Mouse (Mus musculus): Measurements from ENCODE around the gene Hap1.

Hap1 gene

GRCm38 (mm10) chr11:100355972-100356818 lies at the start of gene Hap1:
TSS of gene Hap1 (minus strand) at chr11:100356128.
- peak; percentile 71 for DNase-seq (ENCODE audit: low read depth, low spot score)

- DNase-seq (ENCODE audit: low read depth, low spot score), result no peak
Measured at GRCm38 (mm10) chr11:100404456-100405074, 48.6 kb upstream of the Hap1 start.

GRCm38 (mm10) chr11:100403445-100404134 lies 47.7 kb upstream of the Hap1 start:
- no peak for DNase-seq (ENCODE audit: low read depth, low spot score)

GRCm38 (mm10) chr11:100402682-100403081 lies 46.8 kb upstream of the Hap1 start:
- no peak for DNase-seq (ENCODE audit: low read depth, low spot score)

GRCm38 (mm10) chr11:100402240-100402639 lies 46.3 kb upstream of the Hap1 start:
- no peak for DNase-seq (ENCODE audit: low read depth, low spot score)

- DNase-seq (ENCODE audit: low read depth, low spot score), result no peak
Measured at GRCm38 (mm10) chr11:100400842-100401241, 44.9 kb upstream of the Hap1 start.

- no peak for DNase-seq (ENCODE audit: low read depth, low spot score)
Measured at GRCm38 (mm10) chr11:100399727-100400538, 44.0 kb upstream of the Hap1 start.

GRCm38 (mm10) chr11:100399320-100399719 lies 43.4 kb upstream of the Hap1 start:
- DNase-seq (ENCODE audit: low read depth, low spot score), result no peak

GRCm38 (mm10) chr11:100398517-100398916 lies 42.6 kb upstream of the Hap1 start:
- DNase-seq (ENCODE audit: low read depth, low spot score), result no peak

- peak; percentile 98 for DNase-seq (ENCODE audit: low read depth, low spot score)
Measured at GRCm38 (mm10) chr11:100397600-100398389, 41.9 kb upstream of the Hap1 start, which contains the start of gene Jup. TSS of gene Jup (minus strand) at chr11:100397763.

GRCm38 (mm10) chr11:100396886-100397599 lies 41.1 kb upstream of the Hap1 start:
- no peak for DNase-seq (ENCODE audit: low read depth, low spot score)

GRCm38 (mm10) chr11:100395861-100396631 lies 40.1 kb upstream of the Hap1 start:
- no peak for DNase-seq (ENCODE audit: low read depth, low spot score)

GRCm38 (mm10) chr11:100395200-100395599 lies 39.3 kb upstream of the Hap1 start:
- DNase-seq (ENCODE audit: low read depth, low spot score), result no peak

GRCm38 (mm10) chr11:100394353-100395074 lies 38.6 kb upstream of the Hap1 start:
- no peak for DNase-seq (ENCODE audit: low read depth, low spot score)

- DNase-seq (ENCODE audit: low read depth, low spot score), result no peak
Measured at GRCm38 (mm10) chr11:100393733-100394132, 37.8 kb upstream of the Hap1 start.

- DNase-seq (ENCODE audit: low read depth, low spot score), result no peak
Measured at GRCm38 (mm10) chr11:100392958-100393357, 37.0 kb upstream of the Hap1 start.

GRCm38 (mm10) chr11:100391884-100392345 lies 36.0 kb upstream of the Hap1 start:
- DNase-seq (ENCODE audit: low read depth, low spot score), result no peak

- no peak for DNase-seq (ENCODE audit: low read depth, low spot score)
Measured at GRCm38 (mm10) chr11:100391081-100391883, 35.4 kb upstream of the Hap1 start.

Measured in telencephalon, adult 2 months (tissue).